Mouse (Mus musculus) heart, postnatal 0 days (tissue): Measurements from ENCODE around the gene Il22ra1. TPM values are rescaled to one million over a fixed set of nuclear protein-coding genes. Genes with fewer than 3 reads are reported as not detected.

Experiments used
- ATAC-seq: fragments of 200-750 bp; cut with Nextera tagmentation; 2 replicates; pipeline ENCODE4 v1.8.0; 2017; ENCODE audit warnings: low read depth, moderate number of reproducible peaks, moderate library complexity; ENCODE audit not compliant: insufficient read depth
- DNase-seq: peaks from one replicate; pipeline ENCODE4 v3.0.0-alpha.2; 2016; ENCODE audit warnings: low spot score
- H3K27ac ChIP-seq: fragments of 300-500 bp; sonication (generic); 2 replicates; pipeline ENCODE4 v1.5.1; 2014; ENCODE audit warnings: low read depth, mild to moderate bottlenecking
- H3K27me3 ChIP-seq: fragments of 300-500 bp; sonication (generic); 2 replicates; pipeline ENCODE4 v1.6.1; 2014; ENCODE audit warnings: low read length, mixed read lengths; ENCODE audit not compliant: control insufficient read depth, insufficient read depth
- H3K36me3 ChIP-seq: fragments of 300-500 bp; sonication (generic); replicated peaks from 2 replicates; pipeline ENCODE4 v1.6.1; 2014; ENCODE audit warnings: low read length, mixed read lengths; ENCODE audit not compliant: control insufficient read depth, insufficient read depth
- H3K4me1 ChIP-seq: fragments of 300-500 bp; sonication (generic); 2 replicates; pipeline ENCODE4 v1.6.1; 2014; ENCODE audit warnings: antibody characterized with exemption; ENCODE audit not compliant: control insufficient read depth, insufficient read depth
- H3K4me2 ChIP-seq: fragments of 300-500 bp; sonication (generic); 2 replicates; pipeline ENCODE4 v1.6.1; 2014; ENCODE audit warnings: low read depth, mild to moderate bottlenecking, low read length, moderate library complexity
- H3K4me3 ChIP-seq: fragments of 300-500 bp; sonication (generic); 2 replicates; pipeline ENCODE4 v1.5.1; 2014; ENCODE audit warnings: low read depth, low read length
- H3K9ac ChIP-seq: fragments of 300-500 bp; sonication (generic); replicated peaks from 2 replicates; pipeline ENCODE4 v1.6.1; 2014; ENCODE audit warnings: low read depth, low read length, mixed read lengths
- H3K9me3 ChIP-seq: fragments of 300-500 bp; sonication (generic); replicated peaks from 2 replicates; pipeline ENCODE4 v1.6.1; 2016; ENCODE audit warnings: low read length; ENCODE audit not compliant: control insufficient read depth
- CTCF ChIP-seq: IDR thresholded peaks from 2 replicates; pipeline ENCODE4 v1.5.1; 2016; ENCODE audit warnings: antibody characterized with exemption, control low read depth, low read depth
- EP300 ChIP-seq: IDR thresholded peaks from 2 replicates; pipeline ENCODE4 v1.6.1; 2016; ENCODE audit warnings: antibody characterized with exemption, low read depth
- WGBS: fragments of 180-500 bp; shearing (Covaris S2); extraction: QIAGEN DNeasy Blood & Tissue Kit; methylation state at CpG from one replicate; pipeline ENCODE4 v1.1.7; 2014; 5-methylcytosine and 5-hydroxymethylcytosine counted together
- polyA plus RNA-seq: library from polyadenylated mRNA; unstranded; fragments of >200 nt; fragmentation: Nextera tagmentation; extraction: Ambion mirVana; gene quantifications from 2 replicates; pipeline ENCODE4 v1.2.1, GENCODE M21; 2015
- total RNA-seq: library from RNA; depleted of rRNA; stranded (reverse); fragments of >200 nt; gene quantifications from 2 replicates; pipeline ENCODE4 v1.2.3, GENCODE M21; 2014; ENCODE audit warnings: low replicate concordance

Il22ra1 gene
- total and polyA plus RNA-seq, 2 experiments from 2014 or later: not detected

- H3K4me3 ChIP-seq: no peak overlapping the region
- no peak for ATAC-seq
- H3K9ac ChIP-seq: no peak overlapping the region
- no peaks in the 10 kb centered on the region; the same call in 1 of the 2 replicates for H3K9me3 ChIP-seq
- H3K27me3 ChIP-seq: no peaks in the 10 kb centered on the region
- 95% methylated on average over 14 of the region's 14 CpGs for WGBS
- no peak overlapping the region for H3K4me2 ChIP-seq
- no peak overlapping the region for H3K27ac ChIP-seq
- H3K36me3 ChIP-seq: no peaks in the 10 kb centered on the region
- H3K4me1 ChIP-seq: no peaks in the 10 kb centered on the region
- DNase-seq: no peak
- TF ChIP-seq EP300 (no peak), CTCF (no peak)
Observed at GRCm38 (mm10) chr4:135733901-135734300, 5.9 kb downstream of the Il22ra1 start.

DNA sequence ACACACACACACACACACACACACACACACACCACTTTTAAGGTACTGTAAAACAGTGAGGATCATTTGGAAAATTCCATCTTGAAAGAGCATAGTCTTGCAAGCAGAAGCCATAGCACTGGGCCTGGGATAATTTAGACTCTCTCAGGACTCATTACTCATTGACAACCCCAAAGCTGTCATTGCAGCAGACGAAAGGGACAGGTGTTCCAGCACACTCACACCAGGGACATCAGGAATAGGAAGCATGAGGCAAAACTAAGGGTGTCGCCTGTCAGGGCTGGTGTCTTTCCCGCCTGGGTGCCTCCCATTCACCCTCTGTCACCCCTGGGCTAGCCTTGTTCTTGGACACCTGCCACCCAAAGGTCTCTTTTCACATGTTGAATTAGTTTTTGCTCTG, 8.9 kb downstream of the Il22ra1 start:
- no peak for TF ChIP-seq CTCF
- TF ChIP-seq EP300: no peak
- no peaks in the 10 kb centered on the region; the same call in 1 of the 2 replicates for H3K9me3 ChIP-seq
- H3K4me3 ChIP-seq: no peak overlapping the region
- no peak overlapping the region for H3K27ac ChIP-seq
- H3K36me3 ChIP-seq: no peaks in the 10 kb centered on the region
- WGBS: 82% methylated on average over 3 of the region's 3 CpGs
- no peaks in the 10 kb centered on the region for H3K27me3 ChIP-seq
- DNase-seq (no peak), ATAC-seq (no peak)
- H3K9ac ChIP-seq: no peak overlapping the region
- no peaks in the 10 kb centered on the region for H3K4me1 ChIP-seq
- no peak overlapping the region for H3K4me2 ChIP-seq

DNA sequence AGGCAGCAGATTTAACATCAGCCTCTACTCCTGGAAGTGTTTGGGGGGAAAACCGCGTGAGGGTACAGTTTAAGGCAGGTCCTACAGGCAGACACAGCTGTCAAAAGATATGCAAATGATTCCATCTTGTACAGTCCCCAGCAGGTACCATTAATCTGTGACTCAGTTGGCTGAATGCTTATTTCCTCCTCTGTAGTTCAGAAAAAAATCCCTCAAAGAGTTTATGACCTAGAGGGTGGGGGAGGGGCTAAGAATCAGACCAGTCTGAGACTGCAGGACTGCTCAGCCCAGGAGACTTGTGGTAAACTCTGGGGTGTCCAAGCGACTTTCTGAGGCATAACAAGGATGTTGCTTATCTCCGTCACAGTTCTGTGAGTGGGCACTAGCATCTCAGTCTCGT, 10.3 kb downstream of the Il22ra1 start:
- Histone ChIP-seq H3K9ac (no peak overlapping the region), H3K27me3 (no peaks in the 10 kb centered on the region), H3K9me3 (no peaks in the 10 kb centered on the region; the same call in 1 of the 2 replicates), H3K27ac (no peak overlapping the region), H3K36me3 (no peaks in the 10 kb centered on the region), H3K4me1 (no peaks in the 10 kb centered on the region), H3K4me3 (no peak overlapping the region), H3K4me2 (no peak overlapping the region)
- TF ChIP-seq CTCF: no peak
- TF ChIP-seq EP300: no peak
- DNase-seq (no peak), ATAC-seq (no peak)
- WGBS: 56% methylated on average over 5 of the region's 5 CpGs

DNA sequence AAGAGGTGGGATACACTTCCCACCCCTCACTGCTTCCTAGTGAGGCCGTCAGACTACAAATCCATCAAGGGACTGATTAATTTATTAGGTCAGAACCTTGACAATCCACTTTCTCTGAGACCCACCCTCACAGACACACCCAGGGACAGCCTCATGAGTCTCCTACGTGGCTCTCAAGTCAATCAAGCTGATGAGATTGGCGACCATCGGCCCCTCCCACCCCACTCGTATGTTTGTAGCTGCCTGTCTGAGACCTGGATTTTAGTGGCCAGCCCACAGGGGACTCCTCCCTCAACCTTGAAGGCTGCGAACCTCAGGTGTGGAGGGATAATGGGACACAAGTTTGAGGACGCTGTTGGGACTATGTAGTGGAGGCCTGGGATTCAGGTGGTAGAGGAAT, 11.2 kb downstream of the Il22ra1 start:
- H3K27me3 ChIP-seq: no peaks in the 10 kb centered on the region
- no peak for ATAC-seq

DNA sequence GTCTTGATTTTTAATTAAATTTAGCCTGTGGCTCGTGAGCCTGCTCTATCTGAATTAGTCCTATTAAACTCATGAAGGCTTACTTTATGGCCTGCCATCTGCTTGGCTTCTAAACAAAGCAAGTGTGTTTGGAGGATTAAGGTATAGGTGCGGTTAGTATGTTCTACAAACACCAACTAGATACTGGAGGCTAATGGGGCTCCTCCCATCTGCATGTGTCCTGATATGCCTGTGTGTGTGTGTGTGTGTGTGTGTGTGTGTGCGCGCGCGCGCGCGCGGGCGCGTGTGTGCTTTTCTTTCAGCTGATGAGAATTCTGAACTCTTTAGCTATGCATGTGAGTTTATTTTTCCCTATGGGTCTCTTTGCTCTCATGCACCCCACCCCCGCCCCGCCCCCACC, 11.7 kb downstream of the Il22ra1 start:
- no peaks in the 10 kb centered on the region for H3K9me3 ChIP-seq
- no peak overlapping the region for H3K4me3 ChIP-seq
- no peaks in the 10 kb centered on the region for H3K4me1 ChIP-seq
- TF ChIP-seq EP300: no peak
- TF ChIP-seq CTCF: no peak
- no peak for ATAC-seq
- H3K27ac ChIP-seq: no peak overlapping the region
- 94% methylated on average over 14 of the region's 14 CpGs for WGBS
- no peaks in the 10 kb centered on the region for H3K36me3 ChIP-seq
- H3K27me3 ChIP-seq: no peaks in the 10 kb centered on the region
- H3K9ac ChIP-seq: no peak overlapping the region
- H3K4me2 ChIP-seq: no peak overlapping the region
- DNase-seq: no peak

More for the DNA sequence above, 11.2 kb downstream of the Il22ra1 start:
- Histone ChIP-seq H3K4me2 (no peak overlapping the region), H3K36me3 (no peaks in the 10 kb centered on the region), H3K4me3 (no peak overlapping the region), H3K27ac (no peak overlapping the region), H3K4me1 (no peaks in the 10 kb centered on the region), H3K9ac (no peak overlapping the region), H3K9me3 (no peaks in the 10 kb centered on the region; the same call in 1 of the 2 replicates)
- TF ChIP-seq EP300 (no peak), CTCF (no peak)
- DNase-seq: no peak
- WGBS: 70% methylated on average over 7 of the region's 7 CpGs

GRCm38 (mm10) chr4:135743520-135743919, 15.5 kb downstream of the Il22ra1 start:
- Histone ChIP-seq H3K27me3 (no peaks in the 10 kb centered on the region), H3K36me3 (no peaks in the 10 kb centered on the region), H3K4me2 (no peak overlapping the region), H3K4me3 (no peak overlapping the region), H3K9ac (no peak overlapping the region), H3K4me1 (peaks cover 8% of the 10 kb centered on the region; the same call in 1 of the 2 replicates), H3K9me3 (no peaks in the 10 kb centered on the region), H3K27ac (no peak overlapping the region)
- no peak for ATAC-seq
- TF ChIP-seq EP300 (no peak), CTCF (no peak)
- DNase-seq: no peak
- 39% methylated on average over 6 of the region's 6 CpGs for WGBS
